Mouse (Mus musculus) CH12.LX (cell line): Measurements from ENCODE around the gene Cpt1a.

Experiments used
- CHD1 ChIP-seq: IDR thresholded peaks from 2 replicates; pipeline ENCODE4 v1.6.1; 2012; ENCODE audit warnings: low read depth, low read length, improper control_type of control experiment, inconsistent platforms
- MYC ChIP-seq: IDR thresholded peaks from 2 replicates; pipeline ENCODE4 v1.6.1; 2011; ENCODE audit warnings: low read depth, mild to moderate bottlenecking, improper control_type of control experiment, low read length
- POLR2A ChIP-seq: IDR thresholded peaks from 2 replicates; pipeline ENCODE4 v1.6.1; 2011; ENCODE audit warnings: low read depth, mild to moderate bottlenecking, improper control_type of control experiment, low read length

DNA sequence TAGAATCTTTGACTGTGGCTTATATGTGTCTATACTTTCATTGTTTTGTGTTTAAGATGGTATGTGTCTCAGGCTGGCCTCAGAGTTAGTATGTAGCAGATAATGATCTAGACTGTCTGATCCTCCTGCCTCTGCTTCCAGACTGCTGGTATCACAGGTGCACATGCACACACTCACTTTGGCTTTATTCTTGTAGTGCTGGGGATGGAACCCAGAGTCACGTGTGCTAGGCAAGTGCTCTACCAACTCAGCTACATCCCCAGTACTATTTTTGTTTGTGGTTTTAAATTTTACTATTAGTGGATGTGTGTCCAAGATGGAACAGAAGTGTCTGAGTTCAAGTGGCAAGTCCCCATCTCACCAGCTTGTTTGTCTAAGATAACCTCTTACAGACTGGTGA, 29.1 kb upstream of the Cpt1a start:
- no peak for TF ChIP-seq POLR2A
- TF ChIP-seq MYC: no peak
- TF ChIP-seq CHD1: no peak
